Mouse (Mus musculus): ENCODE data around the gene Wdr73.
A peak's percentile ranks its signal among the peaks of the same experiment; 100 is the strongest.
"Not testable (repeated sequence)": the region's sequence is repeated elsewhere in the genome, so short reads cannot be mapped to it uniquely, and the experiment has no call there.

The Wdr73 gene

DNA sequence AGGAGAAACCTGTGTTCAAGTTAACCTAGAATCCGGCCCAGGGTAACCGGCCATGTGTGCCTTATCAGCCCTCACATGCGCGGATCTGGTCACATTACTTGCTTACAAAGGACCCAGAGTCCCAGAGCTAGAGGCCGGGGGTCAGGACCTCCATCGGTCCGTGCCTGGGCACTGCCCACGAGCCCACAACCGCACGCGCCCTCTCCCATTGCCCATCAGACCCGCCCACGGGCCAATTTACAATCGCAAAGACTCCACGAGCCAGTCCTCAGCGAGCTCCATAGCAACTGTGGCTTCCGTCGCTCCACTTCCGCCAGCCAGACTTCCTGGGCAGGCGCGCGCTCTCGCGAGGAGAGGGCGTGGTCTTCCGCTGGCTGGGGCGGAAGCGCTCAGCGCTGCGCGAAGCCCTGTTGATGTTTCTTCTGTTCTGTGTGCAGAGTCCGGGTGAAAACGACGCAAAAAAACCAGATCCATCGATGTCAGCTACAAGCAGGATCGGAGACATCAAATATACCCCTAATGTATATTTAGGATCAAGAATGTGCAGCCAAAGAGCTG, at the start of gene Wdr73:
Gene Wdr73 (minus strand): TSS at position 326 of the 558 bp plus-strand sequence.
- peak; percentile 85 to 89 for DNase-seq (ENCODE audit: low spot score in 2 of 2)

DNA sequence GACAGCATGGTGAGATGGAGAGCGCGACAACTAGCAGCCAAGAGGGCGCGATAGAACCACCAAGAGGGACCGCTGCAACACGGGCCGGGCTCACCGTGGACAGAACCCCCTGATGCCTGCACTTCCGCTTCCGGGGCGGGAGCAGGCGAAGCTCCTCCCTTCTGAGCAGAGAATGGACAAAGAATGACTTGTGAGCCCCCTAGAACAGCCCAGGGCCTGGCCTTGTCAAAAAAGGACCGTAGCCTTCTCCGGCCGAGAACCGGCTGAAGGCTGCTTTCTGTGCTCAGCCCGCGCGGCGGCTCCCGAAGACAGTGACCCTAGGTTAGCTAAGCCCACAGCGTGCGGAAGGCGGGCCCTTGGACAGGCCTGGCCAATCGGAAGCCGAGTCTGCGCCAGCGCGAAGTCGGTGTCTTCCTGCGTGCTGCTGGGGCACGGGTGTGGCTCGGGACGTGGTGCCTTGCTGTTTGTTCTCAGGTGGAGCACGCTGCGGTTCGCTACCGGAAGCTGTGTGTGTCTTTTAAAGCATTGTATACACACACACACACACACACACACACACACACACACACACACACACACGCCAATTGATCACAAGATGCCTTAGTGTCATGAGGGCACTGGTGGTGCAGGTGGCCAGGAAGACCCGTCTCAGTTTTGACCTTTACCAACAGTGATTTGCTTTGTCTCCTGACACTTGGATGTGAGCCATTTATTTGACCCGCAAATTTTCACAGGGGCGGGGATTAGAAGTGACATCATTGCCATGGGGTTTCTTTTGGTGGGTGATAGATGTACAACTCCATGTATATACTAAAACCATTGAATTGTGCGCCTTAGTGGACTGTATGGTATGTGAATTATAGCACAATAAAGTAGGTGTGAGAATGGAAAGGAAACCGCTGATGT, 46.6 kb upstream of the Wdr73 start, which contains the start of gene Sec11a:
Gene Sec11a (minus strand): TSS at position 336 of the 906 bp plus-strand sequence.
- peak; percentile 92 to 93 for DNase-seq (ENCODE audit: low spot score in 2 of 2)

DNA sequence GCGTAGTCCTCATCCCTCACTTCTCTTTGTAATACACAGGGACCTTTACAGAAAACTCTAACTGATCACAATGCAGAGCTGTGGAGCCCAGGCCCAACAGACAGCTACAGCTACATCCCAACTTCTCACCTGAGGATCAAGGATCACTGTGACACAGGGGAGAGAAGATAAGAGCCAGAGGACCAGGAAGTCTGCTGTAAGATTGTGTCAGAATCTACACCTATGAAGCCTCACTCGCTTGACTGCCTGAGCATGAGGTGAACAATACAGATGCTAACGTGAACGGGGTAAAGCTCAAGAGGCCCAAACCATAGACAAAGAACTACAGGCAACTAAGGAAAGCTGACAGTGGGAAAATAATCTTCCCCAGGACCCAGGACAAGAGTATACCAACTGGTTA, 38.7 kb upstream of the Wdr73 start:
- DNase-seq (ENCODE audit: low spot score in 2 of 2) = no peak

DNA sequence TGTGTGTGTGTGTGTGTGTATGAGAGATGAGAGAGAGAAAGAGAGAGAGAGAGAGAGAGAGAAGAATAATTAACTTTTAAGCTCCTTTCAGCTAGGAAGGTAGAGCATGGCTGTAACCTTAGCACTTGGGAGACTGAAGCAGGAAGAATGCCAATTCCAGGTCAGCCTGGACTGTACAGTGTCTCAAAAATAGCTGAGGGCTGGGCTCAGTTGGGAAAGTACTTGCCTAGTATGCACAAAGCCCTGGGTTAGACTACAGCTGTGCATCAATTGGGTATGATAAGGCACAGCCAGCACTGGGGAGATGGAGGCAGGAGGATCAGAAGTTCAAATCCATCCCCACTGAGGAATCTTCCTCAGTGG, 36.2 kb upstream of the Wdr73 start:
- not testable (repeated sequence) for DNase-seq (ENCODE audit: low spot score in 2 of 2)

DNA sequence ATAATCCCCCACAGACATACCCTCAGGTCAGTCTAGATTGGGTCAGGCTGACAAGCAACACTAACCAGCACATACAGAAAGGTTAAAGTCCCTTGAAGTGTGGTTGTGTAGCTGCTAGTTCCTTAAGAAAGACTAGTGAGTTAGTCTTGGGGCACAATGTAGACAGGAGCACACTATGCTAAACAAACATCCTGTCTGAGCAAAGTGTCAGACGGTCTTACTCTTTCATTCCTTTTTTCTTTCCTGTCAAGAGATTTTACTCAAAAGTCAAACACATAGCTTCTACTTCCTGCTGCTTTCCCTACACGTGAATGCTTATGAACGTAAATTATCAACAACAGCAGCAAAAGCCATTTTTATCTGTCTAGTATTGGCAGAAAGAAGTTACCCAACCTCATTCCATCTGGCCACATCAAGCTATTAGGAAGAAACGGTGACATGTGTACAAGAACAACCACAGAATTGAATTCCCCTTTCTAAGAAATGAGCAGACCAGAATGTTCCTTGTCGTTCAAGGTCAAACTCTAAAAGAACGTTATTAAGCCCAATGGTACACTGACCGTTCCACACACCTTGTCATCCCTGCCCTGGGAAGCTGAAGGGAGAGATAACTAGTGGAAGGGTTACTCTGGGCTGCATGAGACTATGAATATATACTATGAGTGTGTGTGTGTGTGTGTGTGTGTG, 35.7 kb upstream of the Wdr73 start:
- not testable (repeated sequence) for DNase-seq (ENCODE audit: low spot score in 2 of 2)

DNA sequence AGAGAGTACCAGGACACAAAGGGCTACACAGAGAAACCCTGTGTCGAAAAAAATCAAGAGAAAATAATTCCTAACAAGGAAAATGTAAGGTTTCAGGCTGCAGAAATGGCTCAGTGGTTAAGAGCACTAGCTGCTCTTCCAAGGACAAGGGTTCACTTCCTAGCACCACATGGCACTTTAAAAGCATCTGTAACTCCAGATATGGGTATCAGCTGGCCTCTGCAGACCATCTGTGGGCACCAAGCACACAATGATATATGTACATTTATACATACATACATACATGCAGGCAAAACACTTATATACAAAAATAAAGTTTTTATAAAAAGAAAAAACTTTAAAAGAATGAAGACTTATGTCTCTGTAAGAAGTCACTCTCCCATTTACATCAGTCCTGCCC, 34.8 kb upstream of the Wdr73 start:
- no peak for DNase-seq (ENCODE audit: low spot score in 2 of 2)

DNA sequence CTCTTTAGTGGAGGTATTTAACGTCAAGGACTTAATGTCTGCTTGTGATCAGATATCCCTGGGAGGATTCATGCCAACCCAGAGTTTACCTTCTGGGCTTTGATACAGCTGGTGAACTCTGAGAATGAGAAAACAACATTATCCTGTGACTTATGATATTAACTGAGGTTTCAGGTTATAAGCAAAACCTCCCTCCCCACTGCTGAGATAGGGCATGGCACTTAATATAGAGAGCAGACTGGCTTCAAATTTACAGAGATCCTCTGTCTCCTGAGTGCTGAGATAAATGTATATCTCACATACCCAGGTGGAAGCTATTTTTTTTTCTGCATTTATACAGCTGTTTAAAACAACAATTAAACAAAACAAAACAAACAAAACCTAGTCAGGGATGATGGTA, 31.7 kb upstream of the Wdr73 start:
- no peak for DNase-seq (ENCODE audit: low spot score in 2 of 2)

DNA sequence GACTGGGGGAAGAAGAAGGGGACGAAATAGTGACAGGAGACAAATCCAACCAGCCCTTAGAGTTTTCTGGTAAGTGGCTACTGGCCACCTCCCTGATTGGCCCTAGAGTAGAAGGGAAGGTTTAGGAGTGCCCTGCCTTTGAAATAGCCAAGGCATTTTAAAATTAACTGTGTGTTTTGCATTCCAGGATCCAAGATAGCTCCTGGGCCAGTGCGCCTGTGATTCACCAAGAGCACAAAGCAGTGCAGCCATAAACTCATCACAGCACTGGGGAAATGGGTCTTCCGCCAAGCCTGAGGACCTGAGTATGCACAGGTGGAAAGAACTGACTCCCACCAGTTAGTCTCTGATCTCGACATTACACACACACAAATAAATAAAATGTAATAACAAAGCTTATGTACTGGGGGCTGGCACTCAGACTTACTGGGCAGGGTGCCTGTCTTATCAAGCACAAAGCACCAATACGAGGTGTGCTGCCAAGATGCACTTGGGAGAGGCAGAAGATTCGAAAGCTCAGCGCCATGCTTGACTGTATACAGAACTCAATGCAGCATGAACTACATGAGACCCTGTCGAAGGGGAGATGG, 30.6 kb upstream of the Wdr73 start:
- no peak for DNase-seq (ENCODE audit: low spot score in 2 of 2)

DNA sequence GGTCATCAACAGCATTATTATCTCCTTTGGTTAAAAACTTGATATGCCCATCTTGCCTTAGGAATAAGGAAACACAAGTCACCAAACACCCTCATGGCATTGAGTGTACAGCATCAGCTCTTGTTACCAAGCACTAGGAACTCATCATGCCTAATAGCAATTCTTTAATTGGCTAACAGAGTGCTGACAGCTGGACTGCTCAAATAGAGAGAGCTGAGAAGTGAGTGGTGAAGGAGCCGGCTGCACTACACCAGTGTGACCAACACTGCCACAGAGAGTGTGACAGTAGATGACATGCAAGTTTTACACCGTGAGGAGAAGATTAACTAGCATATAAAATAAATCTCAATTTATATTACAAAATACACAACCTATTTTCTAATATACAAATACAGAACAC, 22.1 kb upstream of the Wdr73 start:
- no peak for DNase-seq (ENCODE audit: low spot score in 2 of 2)

DNA sequence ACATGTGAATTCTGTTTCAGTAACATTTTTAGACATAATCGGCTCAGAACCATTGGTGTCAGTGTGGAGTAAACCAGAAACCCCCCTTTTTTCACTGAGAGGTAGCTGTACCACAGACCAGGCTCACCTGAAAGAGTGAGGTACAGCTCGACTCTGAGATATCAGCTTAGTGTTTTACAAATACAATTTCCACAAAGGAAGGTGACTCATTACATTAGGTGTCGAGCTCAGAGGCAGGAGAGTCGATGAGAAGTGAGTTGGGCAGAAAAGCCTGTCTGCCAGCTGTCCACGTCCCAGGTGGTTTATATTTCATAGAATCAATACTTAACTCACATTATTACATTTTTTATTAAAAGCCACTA, 18.6 kb upstream of the Wdr73 start:
- DNase-seq (ENCODE audit: low spot score in 2 of 2) = no peak

DNA sequence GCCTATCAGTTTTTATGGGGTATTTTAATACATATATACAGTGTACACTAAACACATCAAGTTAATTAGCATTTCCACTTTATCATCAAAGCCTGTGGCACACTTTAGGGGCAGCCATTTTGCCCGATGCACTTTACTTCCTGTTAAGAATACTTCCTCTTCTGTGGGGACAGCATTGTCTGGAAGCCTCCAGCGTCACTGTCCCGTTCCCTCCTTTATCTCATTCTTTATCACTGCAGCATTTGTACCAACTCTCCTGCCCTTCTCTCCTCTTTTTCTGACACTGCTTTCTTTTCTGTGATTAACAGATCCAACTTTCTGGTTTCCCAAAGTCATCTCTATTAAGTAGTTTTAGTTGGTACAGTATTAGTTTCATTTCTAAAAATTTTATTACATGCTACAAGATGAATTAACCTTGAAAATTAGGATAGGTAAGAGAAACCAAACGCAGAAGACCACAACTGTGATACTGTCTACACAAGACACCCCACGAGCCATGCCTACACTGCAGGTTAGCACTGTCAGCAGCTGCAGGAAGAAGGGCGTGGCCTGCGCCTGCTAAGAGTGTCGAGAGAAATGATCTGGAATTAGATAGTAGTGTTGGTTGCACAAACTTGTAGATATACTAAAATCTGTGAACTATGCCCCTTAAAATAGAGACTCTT, 18.0 kb upstream of the Wdr73 start:
- no peak for DNase-seq (ENCODE audit: low spot score in 2 of 2)

DNA sequence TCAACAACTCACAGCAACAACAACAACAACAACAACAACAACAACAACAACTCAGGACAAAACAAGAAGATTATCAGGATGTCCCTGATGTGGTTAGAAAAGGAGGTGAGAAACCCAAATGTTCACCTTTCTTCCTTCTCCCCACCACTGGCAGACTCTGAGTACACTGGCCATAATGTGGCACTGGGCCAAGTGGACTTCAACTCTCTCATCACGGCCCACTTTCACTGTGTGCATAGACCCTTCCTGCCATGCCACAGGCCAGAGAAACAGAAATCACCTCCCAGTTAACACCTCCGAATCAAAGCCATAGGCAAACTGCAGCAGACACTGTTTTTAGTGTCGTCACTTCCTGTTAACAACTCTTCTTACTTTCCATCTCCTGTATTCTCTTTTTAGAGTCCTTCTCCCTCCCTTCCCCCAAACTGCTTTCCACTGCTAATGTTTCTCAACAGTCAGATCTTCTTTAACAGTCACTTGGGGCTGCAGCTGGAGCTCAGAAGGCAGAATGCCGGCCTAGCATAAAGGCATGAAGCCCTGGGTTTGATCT, 16.9 kb upstream of the Wdr73 start:
- no peak for DNase-seq (ENCODE audit: low spot score in 2 of 2)

DNA sequence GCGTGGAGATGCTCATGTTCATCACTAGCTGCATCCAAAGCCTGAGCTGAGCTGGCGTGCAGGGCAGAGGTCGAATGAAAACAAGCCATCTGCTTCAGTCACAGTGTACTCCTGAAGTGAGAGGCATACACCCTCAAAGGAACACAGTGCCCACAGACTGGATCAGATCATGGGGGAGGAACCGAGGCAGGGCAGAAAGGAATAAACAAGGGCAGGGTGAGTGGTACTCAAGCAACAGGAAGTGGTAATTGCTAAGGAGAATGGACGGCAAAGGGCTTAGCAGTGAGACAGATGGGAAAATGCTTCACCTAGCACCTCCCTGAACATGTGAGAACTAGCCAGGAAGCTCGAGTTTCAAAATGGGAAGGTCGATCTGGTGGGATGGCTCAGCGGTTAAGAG, 11.4 kb upstream of the Wdr73 start:
- DNase-seq (ENCODE audit: low spot score in 2 of 2) = no peak

DNA sequence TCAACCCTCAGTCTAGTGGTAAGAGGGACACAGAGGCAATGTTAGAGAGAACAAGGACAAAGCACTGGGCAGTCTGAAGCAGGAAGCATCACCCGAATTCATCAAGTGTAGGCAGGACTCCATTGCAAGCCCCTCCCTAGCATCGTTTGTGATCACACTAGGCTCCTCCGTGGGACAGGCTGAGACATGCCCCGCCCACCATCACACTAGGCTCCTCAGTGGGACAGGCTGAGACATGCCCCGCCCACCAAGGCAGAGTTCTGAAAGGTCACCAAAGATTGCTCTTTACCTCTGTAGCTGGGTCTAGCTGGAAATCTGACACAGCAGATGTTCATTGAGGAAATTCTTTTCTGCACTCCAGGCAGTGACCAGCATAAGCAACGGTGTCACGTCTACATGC, 10.0 kb upstream of the Wdr73 start:
- no peak for DNase-seq (ENCODE audit: low spot score in 2 of 2)

DNA sequence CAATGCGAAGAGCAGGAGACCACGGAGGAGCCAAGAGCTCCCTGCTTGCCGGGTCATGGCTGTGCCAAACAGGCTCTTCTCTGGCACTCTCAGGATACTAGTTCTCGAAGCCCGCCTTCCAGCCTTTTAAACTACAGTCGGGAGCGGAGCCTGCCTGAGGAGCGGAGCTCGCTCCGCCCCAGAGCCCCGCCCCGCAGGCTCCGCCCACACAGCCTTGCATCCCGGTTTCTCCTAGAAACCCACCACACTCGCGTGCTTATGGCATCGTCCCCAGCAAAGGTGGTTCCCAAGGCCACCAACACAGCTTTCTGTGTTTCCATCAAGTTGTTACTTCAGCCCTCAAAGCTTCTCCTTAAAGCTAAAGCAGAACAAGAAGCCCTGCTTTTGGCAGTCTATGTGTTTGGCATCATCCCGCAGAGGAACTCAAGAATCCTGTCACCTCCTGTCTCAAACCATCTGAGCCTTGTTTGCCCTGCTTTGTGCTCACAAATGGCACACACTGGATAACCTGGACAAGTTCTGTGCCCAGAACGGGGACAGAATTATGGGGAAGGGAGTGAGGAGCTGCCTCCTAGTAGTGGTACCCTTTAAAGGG, 3.9 kb upstream of the Wdr73 start, which contains the start of gene Nmb:
Gene Nmb (minus strand): TSS at position 156 of the 595 bp plus-strand sequence.
- DNase-seq (ENCODE audit: low spot score in 2 of 2) = peak; percentile 49 to 63

DNA sequence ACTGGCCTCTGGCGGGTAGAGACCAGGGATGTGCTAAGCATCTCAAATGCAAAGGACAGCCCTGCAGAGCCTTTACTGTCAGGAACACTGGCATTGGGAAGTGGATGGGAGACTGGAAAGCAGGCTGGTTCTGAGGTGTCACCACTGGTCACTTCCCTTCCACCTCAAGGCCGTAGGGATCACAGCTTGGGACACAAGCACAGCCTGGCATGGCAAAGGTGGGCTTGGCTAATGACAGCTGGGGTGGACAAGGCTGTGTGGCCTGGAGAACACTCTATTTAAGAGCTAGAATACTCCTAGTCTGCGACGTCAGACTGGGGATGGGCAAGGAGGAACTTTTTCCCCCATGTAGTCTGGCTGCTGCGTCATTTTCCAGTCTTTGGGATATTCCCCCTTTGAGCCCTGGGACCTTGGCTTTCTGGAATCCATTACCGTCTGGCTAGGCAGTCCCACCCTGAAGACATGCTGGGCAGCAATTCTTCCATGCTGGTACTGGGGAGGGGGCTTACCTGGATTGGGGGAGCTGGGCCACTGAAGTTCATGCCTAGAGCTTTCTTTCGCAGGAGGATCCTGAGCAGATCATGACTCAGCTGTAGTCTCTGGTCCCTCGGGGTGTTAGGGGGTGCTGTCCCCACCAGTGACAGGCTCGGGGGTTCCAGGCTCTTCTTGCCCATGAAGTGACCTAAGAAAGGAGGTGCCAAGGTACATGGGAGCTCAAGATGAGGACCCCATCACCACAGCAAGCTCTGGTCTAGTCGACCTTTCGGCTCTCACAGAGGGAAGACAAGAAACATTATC, 2.8 kb upstream of the Wdr73 start:
- DNase-seq (ENCODE audit: low spot score in 2 of 2) = no peak

DNA sequence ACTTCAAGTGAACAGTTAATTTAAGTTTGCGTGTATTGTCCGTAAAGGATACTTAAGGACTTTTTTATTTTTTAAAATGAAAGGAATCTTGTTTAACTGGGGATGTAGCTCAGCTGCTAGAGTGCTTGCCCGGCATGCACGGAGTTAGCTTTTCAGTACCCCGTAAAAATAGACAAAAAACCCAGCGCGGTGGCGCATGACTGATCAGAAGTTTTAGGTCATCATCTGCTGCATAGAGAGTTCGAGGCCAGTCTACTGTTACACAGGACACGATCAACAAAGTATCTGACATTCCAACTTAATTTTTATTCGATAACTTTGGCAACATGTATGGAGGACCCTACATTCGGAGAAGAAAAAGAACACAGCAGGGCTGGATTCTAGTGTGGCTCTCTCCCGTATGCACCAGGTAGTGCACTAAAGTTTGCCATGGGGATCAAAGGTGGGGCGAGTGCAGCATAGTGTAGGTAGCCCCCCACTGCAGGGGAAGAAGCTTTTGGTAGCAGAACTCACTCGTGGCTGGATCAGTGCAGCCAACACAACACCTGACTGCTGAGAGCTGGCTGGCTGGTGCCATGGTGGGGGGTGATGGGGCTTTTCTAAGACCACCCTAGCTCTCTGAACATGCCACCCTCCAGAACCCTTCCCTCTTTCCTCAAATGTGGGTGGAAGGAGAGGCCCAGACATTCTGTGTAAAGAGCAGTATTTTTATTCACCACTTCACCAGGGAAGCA, 639 bp upstream of the Wdr73 start:
- DNase-seq (ENCODE audit: low spot score in 2 of 2) = no peak

DNA sequence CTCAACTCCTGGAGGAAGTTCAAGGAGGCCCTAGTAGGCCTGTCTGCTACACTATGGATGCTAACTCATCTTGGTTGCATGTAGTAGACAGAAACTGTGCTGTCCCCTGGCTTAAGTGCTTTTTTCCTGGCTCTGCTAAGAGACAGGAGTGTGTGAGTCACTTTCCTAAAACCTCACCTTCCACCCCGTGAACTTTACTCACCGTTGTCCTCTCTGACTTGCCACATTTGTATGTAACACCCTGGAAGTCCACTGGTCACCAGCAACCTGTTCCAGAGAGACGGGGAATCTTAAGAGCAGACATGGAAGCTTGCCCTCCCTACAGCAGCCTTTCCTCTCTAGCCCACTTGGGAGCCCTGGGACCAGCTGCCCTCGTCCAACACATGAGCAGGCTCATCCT, 3.3 kb downstream of the Wdr73 start:
- DNase-seq (ENCODE audit: low spot score in 2 of 2) = no peak

DNA sequence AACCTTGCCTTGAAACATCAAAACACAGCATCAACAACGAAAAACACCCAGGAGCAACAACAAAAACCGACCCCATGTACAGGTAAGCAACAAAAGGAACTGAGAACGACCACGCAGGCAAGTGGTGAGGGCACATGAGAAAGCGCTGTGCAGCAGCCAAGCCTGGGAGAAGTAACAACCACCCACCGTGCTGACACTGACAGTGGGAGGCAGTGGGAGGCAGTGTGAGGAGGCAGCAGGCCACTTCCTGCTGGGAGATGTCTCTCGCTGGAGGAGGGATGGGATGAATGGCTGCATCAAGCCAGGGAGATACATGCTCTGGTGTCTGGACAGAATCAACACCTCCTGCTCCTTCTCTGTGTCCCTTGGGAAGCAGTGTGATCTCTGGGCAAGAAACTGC, 3.9 kb downstream of the Wdr73 start:
- no peak for DNase-seq (ENCODE audit: low spot score in 2 of 2)
